Mouse (Mus musculus): ENCODE data around the gene Tcf7l2.

Tcf7l2 gene

GRCm38 (mm10) chr19:55761086-55761485 is 19.5 kb downstream of the Tcf7l2 start:
- no peak for DNase-seq

- no peak for DNase-seq
These were observed 20.6 kb downstream of the Tcf7l2 start for GRCm38 (mm10) chr19:55762187-55762586.

- no peak for DNase-seq
These were observed 24.2 kb downstream of the Tcf7l2 start for GRCm38 (mm10) chr19:55765814-55766213.

GRCm38 (mm10) chr19:55767104-55767503 is 25.5 kb downstream of the Tcf7l2 start:
- DNase-seq = no peak

- DNase-seq = no peak
These were observed 26.0 kb downstream of the Tcf7l2 start for GRCm38 (mm10) chr19:55767579-55767978.

- no peak for DNase-seq
These were observed 26.6 kb downstream of the Tcf7l2 start for GRCm38 (mm10) chr19:55768246-55768645.

- DNase-seq = no peak
These were observed 27.3 kb downstream of the Tcf7l2 start for GRCm38 (mm10) chr19:55768889-55769288.

- no peak for DNase-seq
These were observed 32.7 kb downstream of the Tcf7l2 start for GRCm38 (mm10) chr19:55774334-55774733.

- DNase-seq = no peak
These were observed 33.2 kb downstream of the Tcf7l2 start for GRCm38 (mm10) chr19:55774824-55775223.

GRCm38 (mm10) chr19:55779871-55780270 is 38.3 kb downstream of the Tcf7l2 start:
- no peak for DNase-seq

- no peak for DNase-seq
These were observed 39.5 kb downstream of the Tcf7l2 start for GRCm38 (mm10) chr19:55781087-55781486.

GRCm38 (mm10) chr19:55781681-55782080 is 40.1 kb downstream of the Tcf7l2 start:
- DNase-seq = no peak

- no peak for DNase-seq
These were observed 43.3 kb downstream of the Tcf7l2 start for GRCm38 (mm10) chr19:55784796-55785418.

GRCm38 (mm10) chr19:55787420-55787819 is 45.8 kb downstream of the Tcf7l2 start:
- no peak for DNase-seq

- DNase-seq = no peak
These were observed 46.8 kb downstream of the Tcf7l2 start for GRCm38 (mm10) chr19:55788285-55788904.

- no peak for DNase-seq
These were observed 47.3 kb downstream of the Tcf7l2 start for GRCm38 (mm10) chr19:55788905-55789295.

- no peak for DNase-seq
These were observed 48.2 kb downstream of the Tcf7l2 start for GRCm38 (mm10) chr19:55789838-55790237.

GRCm38 (mm10) chr19:55791293-55791692 is 49.7 kb downstream of the Tcf7l2 start:
- no peak for DNase-seq

- no peak for DNase-seq
These were observed 50.3 kb downstream of the Tcf7l2 start for GRCm38 (mm10) chr19:55791886-55792285.

GRCm38 (mm10) chr19:55792571-55792970 is 51.0 kb downstream of the Tcf7l2 start:
- DNase-seq = no peak

- no peak for DNase-seq
These were observed 51.4 kb downstream of the Tcf7l2 start for GRCm38 (mm10) chr19:55793029-55793428.

- no peak for DNase-seq
These were observed 52.8 kb downstream of the Tcf7l2 start for GRCm38 (mm10) chr19:55794194-55794945.

- no peak for DNase-seq
These were observed 53.3 kb downstream of the Tcf7l2 start for GRCm38 (mm10) chr19:55794946-55795340.

- no peak for DNase-seq
These were observed 53.7 kb downstream of the Tcf7l2 start for GRCm38 (mm10) chr19:55795349-55795748.
